Mouse (Mus musculus): Measurements from ENCODE around the gene Slc30a5.

DNA sequence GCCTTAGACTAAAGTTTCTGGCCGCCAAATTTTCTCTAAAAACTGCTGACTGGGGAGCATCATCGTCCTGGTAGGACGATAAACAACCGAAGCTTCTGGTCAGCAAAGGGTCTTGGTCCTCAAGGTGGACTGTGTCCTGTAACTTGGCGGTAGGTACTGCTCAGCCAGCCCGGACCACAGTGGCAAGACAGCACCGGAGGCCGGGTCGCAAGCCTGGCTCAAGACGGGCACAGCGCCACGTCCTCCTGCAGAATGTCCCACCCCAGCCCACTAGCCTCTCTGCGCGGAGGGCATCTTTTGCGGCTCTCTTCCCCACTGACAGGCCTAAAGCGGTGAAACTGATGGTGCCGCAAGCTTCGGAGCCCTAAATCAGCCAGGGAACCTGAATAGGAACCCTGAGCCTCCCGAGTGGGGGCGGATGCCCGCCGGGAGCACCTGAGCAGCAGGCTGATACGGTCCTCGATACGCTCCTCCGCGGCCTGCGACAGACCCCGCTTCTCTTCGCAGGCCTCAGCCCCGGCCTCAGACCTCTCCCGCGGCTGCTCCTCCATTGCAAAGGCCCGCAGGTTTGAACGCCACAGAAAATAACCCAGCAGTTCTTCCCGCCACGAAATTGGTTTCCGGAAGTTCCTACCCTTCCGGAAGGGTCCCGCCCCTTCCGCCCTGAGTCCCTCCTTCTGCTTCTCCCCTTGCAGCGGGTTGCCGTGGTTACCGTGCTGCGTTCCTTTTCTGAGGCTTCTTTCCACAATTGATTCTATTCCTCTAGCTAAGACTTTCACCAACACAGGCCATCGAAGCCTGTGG, 57.8 kb downstream of the Slc30a5 start, which contains the start of gene Cenph:
- TF ChIP-seq CTCF (conservative IDR thresholded peaks at IDR 0.05; ENCODE audit: insufficient read depth, insufficient read length, low read depth, low read length) (no peak), POLR2A (IDR thresholded peaks at IDR 0.05; ENCODE audit: low read depth, low read length) (no peak)

Data from kidney, adult 2 months (tissue).